Mouse (Mus musculus): ENCODE results near the gene Fbxl4. TPM values are rescaled to one million over a fixed set of nuclear protein-coding genes. Genes with fewer than 3 reads are reported as not detected.
"Not testable (repeated sequence)": the region's sequence is repeated elsewhere in the genome, so short reads cannot be mapped to it uniquely, and the experiment has no call there.

Fbxl4 gene
- 14.8 and 15.5 TPM in 2 replicates for polyA plus RNA-seq (2015; fragmentation: Nextera tagmentation; extraction: Ambion mirVana)

DNA sequence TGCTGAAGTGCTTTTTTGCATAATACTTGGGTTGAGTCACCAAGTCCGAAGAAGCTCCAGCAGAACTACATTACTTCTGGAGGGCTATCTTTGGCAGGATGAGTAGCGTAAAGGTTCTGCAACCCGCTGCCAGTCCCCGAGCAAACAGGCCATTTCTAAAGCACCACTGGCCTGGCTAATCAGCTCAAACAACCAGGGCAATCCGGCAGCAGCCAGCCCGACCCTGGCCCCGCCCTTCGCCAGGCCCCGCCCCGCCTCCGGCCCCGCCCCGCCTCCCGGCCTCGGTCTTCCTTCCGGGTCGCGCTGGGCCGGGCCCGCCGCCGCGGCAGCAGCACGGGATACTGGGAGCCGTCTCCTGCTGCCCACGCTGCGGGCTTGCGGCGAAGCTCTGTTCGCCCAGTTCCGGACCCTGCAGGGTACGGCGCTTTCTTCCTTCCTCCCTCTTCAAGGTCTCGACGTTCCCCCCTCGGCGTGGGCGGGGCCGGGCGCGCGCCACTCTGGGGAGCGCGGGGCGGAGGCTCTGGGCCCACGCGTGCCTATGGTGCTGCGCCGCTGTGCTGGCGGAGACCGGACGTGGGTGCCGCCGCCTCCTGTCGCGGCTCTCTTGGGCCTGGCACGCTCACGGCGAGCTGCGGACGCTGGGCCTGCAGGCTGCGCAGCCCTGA lies at the start of gene Fbxl4:
TSS of gene Fbxl4 (plus strand) at position 278 of the 665 bp plus-strand sequence.
- peak; percentile 88 for DNase-seq (ENCODE audit: low spot score)
- ATAC-seq, result peak; percentile 97
- peak within 1 kb of the TSS; percentile 95 for H3K27ac ChIP-seq (ENCODE audit: low read length)
- no peaks in the 10 kb centered on the region for H3K9me3 ChIP-seq (ENCODE audit: low read length)
- WGBS, result under 1% methylated on average over 39 of the region's 62 CpGs
- H3K4me3 ChIP-seq (ENCODE audit: low read depth, low read length), result peak within 1 kb of the TSS; percentile 54
- H3K9ac ChIP-seq (replicated peaks; ENCODE audit: low read depth), result peak within 1 kb of the TSS; percentile 50
- peak within 1 kb of the TSS; percentile 52 for H3K4me2 ChIP-seq (replicated peaks; ENCODE audit: low read depth, low read length)
- TF ChIP-seq EP300 (IDR thresholded peaks at IDR 0.05) (no peak), CTCF (IDR thresholded peaks at IDR 0.05) (no peak)
- H3K36me3 ChIP-seq (ENCODE audit: insufficient read depth, low read length), result no peaks in the 10 kb centered on the region
- H3K4me1 ChIP-seq (ENCODE audit: insufficient read depth, low read depth, low read length), result peaks cover 6% of the 10 kb centered on the region; the same call in 1 of the 2 replicates
- no peaks in the 10 kb centered on the region for H3K27me3 ChIP-seq (replicated peaks; ENCODE audit: insufficient read depth, low read length)

DNA sequence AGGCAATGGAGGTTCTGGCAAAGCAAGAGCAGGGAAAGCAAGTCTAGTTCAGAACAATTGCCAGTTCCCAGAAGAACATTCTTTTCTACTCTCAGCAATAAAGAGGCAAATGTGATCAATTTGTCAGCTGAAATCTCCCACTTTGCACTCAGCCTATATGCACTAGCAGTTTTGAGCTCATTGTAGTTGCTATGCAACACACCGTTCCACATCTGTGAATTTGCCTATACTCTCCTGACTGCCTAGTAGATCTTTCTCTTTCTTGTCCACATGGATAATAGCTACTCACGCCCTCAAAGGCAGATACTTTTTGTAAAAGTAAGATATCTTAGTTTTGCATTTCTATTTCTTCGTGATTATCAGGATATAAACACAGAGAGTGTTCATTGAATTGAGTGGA lies 42.8 kb upstream of the Fbxl4 start:
- ATAC-seq (no peak), DNase-seq (ENCODE audit: low spot score) (no peak)
- no peak overlapping the region for H3K27ac ChIP-seq (ENCODE audit: low read length)
- H3K9ac ChIP-seq (replicated peaks; ENCODE audit: low read depth), result no peak overlapping the region
- H3K27me3 ChIP-seq (replicated peaks; ENCODE audit: insufficient read depth, low read length), result no peaks in the 10 kb centered on the region
- WGBS, result 78% methylated on average over 3 of the region's 3 CpGs
- no peaks in the 10 kb centered on the region for H3K36me3 ChIP-seq (ENCODE audit: insufficient read depth, low read length)
- H3K4me2 ChIP-seq (replicated peaks; ENCODE audit: low read depth, low read length), result no peak overlapping the region
- H3K9me3 ChIP-seq (ENCODE audit: low read length), result no peaks in the 10 kb centered on the region
- TF ChIP-seq EP300 (IDR thresholded peaks at IDR 0.05) (no peak), CTCF (IDR thresholded peaks at IDR 0.05) (no peak)
- no peak overlapping the region for H3K4me3 ChIP-seq (ENCODE audit: low read depth, low read length)
- H3K4me1 ChIP-seq (ENCODE audit: insufficient read depth, low read depth, low read length), result no peaks in the 10 kb centered on the region

DNA sequence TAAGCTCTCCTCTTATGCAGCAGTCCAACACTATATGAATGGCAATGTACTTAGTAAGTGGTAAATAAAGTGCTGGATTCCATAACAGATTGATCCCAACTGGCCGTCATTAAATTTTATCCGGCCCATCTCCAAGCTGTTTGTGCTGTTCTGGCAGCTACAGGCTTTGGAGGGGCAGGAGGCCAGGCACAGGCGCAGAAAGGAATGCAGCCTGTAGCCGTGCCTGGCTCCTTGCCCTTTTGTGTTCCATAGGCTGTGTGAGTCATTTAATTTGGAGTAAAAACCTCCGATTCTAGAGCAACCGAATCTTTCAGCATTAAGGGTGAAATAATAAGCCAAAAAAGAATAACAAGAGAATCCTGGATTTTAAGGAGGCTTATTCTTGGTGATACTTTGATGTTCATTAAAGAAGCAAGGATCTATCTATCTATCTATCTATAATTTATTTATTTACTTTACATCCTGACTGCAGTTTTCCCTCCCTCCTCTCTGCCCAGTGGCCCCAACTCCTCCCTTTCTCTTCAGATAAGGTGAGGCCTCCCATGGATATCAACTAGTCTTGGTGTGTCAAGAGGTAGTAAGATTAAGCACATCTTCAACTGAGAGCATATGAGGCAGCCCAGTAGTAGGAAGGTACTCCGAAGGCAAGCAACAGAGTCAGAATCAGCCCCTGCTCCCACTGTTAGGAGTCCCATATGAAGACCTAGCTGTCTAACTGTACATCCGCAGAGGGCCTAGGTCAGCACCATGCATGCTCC lies 14.3 kb upstream of the Fbxl4 start:
- ATAC-seq, result peak; percentile 49
- H3K4me3 ChIP-seq (ENCODE audit: low read depth, low read length), result no peak overlapping the region
- H3K9ac ChIP-seq (replicated peaks; ENCODE audit: low read depth), result no peak overlapping the region
- no peaks in the 10 kb centered on the region for H3K27me3 ChIP-seq (replicated peaks; ENCODE audit: insufficient read depth, low read length)
- DNase-seq (ENCODE audit: low spot score), result peak; percentile 30
- no peak overlapping the region for H3K4me2 ChIP-seq (replicated peaks; ENCODE audit: low read depth, low read length)
- H3K4me1 ChIP-seq (ENCODE audit: insufficient read depth, low read depth, low read length), result no peaks in the 10 kb centered on the region
- H3K27ac ChIP-seq (ENCODE audit: low read length), result no peak overlapping the region
- no peaks in the 10 kb centered on the region for H3K36me3 ChIP-seq (ENCODE audit: insufficient read depth, low read length)
- 63% methylated on average over 8 of the region's 8 CpGs for whole genome bisulfite sequencing
- TF ChIP-seq CTCF (IDR thresholded peaks at IDR 0.05) (no peak), EP300 (IDR thresholded peaks at IDR 0.05) (no peak)
- no peaks in the 10 kb centered on the region for H3K9me3 ChIP-seq (ENCODE audit: low read length)

DNA sequence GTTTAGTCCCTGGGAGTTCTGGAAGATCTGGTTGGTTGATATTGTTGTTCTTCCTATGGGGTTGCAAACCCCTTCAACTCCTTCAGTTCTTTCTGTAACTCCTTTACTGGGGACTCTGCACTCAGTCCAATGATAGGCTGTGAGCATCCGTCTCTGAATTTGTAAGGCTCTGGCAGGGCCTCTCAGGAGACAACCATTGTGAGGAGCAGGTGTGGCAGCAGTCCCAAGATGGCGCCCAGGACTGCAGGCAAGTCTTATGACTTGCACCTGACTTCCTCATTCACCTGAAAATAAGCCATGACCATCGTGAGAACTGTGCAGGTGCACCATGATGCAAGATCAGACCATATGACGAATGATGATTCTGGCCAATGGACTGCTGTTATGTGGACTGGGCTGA lies 8.3 kb upstream of the Fbxl4 start:
- not testable (repeated sequence) for H3K9ac ChIP-seq (replicated peaks; ENCODE audit: low read depth); H3K4me1 ChIP-seq (ENCODE audit: insufficient read depth, low read depth, low read length); ATAC-seq; H3K27ac ChIP-seq (ENCODE audit: low read length); H3K9me3 ChIP-seq (ENCODE audit: low read length); H3K27me3 ChIP-seq (replicated peaks; ENCODE audit: insufficient read depth, low read length); DNase-seq (ENCODE audit: low spot score); H3K4me3 ChIP-seq (ENCODE audit: low read depth, low read length); H3K4me2 ChIP-seq (replicated peaks; ENCODE audit: low read depth, low read length); H3K36me3 ChIP-seq (ENCODE audit: insufficient read depth, low read length)
- WGBS, result 85% methylated on average over 4 of the region's 4 CpGs

DNA sequence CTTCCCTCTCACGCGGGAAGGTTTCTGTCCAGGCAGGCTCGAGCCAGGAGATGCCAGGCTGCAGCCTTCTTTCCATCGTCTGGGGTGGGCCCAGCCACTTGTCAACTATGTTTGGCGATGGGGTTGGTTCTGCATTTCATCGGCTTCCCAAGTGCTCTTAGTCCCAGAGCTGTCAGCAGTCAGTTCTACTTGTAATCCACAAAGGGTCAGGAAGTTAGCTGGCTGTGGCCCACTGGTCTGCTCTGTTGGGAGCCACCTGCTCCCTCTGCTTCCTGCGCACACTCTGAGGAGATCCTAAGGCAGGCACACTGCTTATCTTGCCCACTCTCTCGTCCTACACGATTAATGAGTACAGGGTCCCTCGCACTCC lies 573 bp downstream of the Fbxl4 start:
- H3K9me3 ChIP-seq (ENCODE audit: low read length), result no peaks in the 10 kb centered on the region
- peak overlapping the region; percentile 54 for H3K4me3 ChIP-seq (ENCODE audit: low read depth, low read length)
- H3K27ac ChIP-seq (ENCODE audit: low read length), result peak overlapping the region; percentile 95
- DNase-seq (ENCODE audit: low spot score) (no peak), ATAC-seq (peak; percentile 39)
- H3K4me1 ChIP-seq (ENCODE audit: insufficient read depth, low read depth, low read length), result peaks cover 6% of the 10 kb centered on the region; the same call in 1 of the 2 replicates
- peak overlapping the region; percentile 50 for H3K9ac ChIP-seq (replicated peaks; ENCODE audit: low read depth)
- H3K36me3 ChIP-seq (ENCODE audit: insufficient read depth, low read length), result no peaks in the 10 kb centered on the region
- H3K27me3 ChIP-seq (replicated peaks; ENCODE audit: insufficient read depth, low read length), result no peaks in the 10 kb centered on the region
- H3K4me2 ChIP-seq (replicated peaks; ENCODE audit: low read depth, low read length), result peak overlapping the region; percentile 52
- WGBS, result 3% methylated on average over 10 of the region's 10 CpGs
- TF ChIP-seq CTCF (IDR thresholded peaks at IDR 0.05) (no peak), EP300 (IDR thresholded peaks at IDR 0.05) (no peak)

DNA sequence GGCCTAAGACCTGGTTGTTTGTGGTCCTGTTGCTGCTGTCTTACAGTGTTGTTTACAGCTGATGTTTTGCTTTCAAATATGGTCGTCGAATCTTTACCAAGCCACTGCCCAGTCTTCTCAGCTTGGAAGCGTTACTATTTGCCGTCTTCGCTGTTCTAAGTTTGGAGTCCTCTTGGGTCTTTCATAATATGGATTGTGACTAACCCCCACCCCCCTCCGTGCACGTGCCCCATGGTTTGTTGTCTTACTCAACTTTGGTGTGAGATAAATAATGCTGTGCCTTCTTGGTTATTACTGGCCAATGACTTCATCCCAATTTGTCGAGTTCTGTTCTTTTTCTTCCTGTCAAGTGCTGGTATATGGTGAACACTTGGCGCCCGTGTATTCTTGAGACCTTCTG lies 1.1 kb downstream of the Fbxl4 start:
- H3K27me3 ChIP-seq (replicated peaks; ENCODE audit: insufficient read depth, low read length), result no peaks in the 10 kb centered on the region
- H3K4me1 ChIP-seq (ENCODE audit: insufficient read depth, low read depth, low read length), result peaks cover 6% of the 10 kb centered on the region; the same call in 1 of the 2 replicates
- H3K9ac ChIP-seq (replicated peaks; ENCODE audit: low read depth), result no peak overlapping the region
- H3K27ac ChIP-seq (ENCODE audit: low read length), result no peak overlapping the region
- DNase-seq (ENCODE audit: low spot score) (peak; percentile 11), ATAC-seq (no peak)
- no peaks in the 10 kb centered on the region for H3K9me3 ChIP-seq (ENCODE audit: low read length)
- no peak overlapping the region; the same call in 1 of the 2 replicates for H3K4me2 ChIP-seq (replicated peaks; ENCODE audit: low read depth, low read length)
- TF ChIP-seq EP300 (IDR thresholded peaks at IDR 0.05), result no peak
- WGBS, result 74% methylated on average over 10 of the region's 10 CpGs
- no peak overlapping the region for H3K4me3 ChIP-seq (ENCODE audit: low read depth, low read length)
- H3K36me3 ChIP-seq (ENCODE audit: insufficient read depth, low read length), result no peaks in the 10 kb centered on the region
